Mouse (Mus musculus) embryonic facial prominence, embryonic 14.5 days (tissue): ENCODE results near the gene Zbtb22. TPM values are rescaled to one million over a fixed set of nuclear protein-coding genes. Genes with fewer than 3 reads are reported as not detected.

Source experiments
- ATAC-seq: fragments of 200-750 bp; cut with Nextera tagmentation; 2 replicates; pipeline ENCODE4 v1.8.0; 2017; ENCODE audit warnings: low read depth, moderate number of reproducible peaks, moderate TSS enrichment
- DNase-seq: peaks from one replicate; pipeline ENCODE4 v3.0.0-alpha.2; 2015; ENCODE audit warnings: low spot score
- H3K27ac ChIP-seq: fragments of 300-500 bp; sonication (generic); replicated peaks from 2 replicates; pipeline ENCODE4 v1.5.1; 2014; ENCODE audit warnings: low read depth, mild to moderate bottlenecking, low read length, moderate library complexity
- H3K27me3 ChIP-seq: fragments of 300-500 bp; sonication (generic); replicated peaks from 2 replicates; pipeline ENCODE4 v1.6.1; 2014; ENCODE audit warnings: low read length; ENCODE audit not compliant: control insufficient read depth, insufficient read depth
- H3K36me3 ChIP-seq: fragments of 300-500 bp; sonication (generic); 2 replicates; pipeline ENCODE4 v1.6.1; 2014; ENCODE audit warnings: low read length, mixed read lengths; ENCODE audit not compliant: control insufficient read depth, insufficient read depth
- H3K4me1 ChIP-seq: fragments of 300-500 bp; sonication (generic); 2 replicates; pipeline ENCODE4 v1.6.1; 2014; ENCODE audit warnings: antibody characterized with exemption, low read length; ENCODE audit not compliant: control insufficient read depth, insufficient read depth
- H3K4me2 ChIP-seq: fragments of 300-500 bp; sonication (generic); 2 replicates; pipeline ENCODE4 v1.6.1; 2014; ENCODE audit warnings: low read depth, mild to moderate bottlenecking, low read length, moderate library complexity, mixed read lengths
- H3K4me3 ChIP-seq: fragments of 300-500 bp; sonication (generic); 2 replicates; pipeline ENCODE4 v1.5.1; 2014; ENCODE audit warnings: low read depth, mild to moderate bottlenecking, low read length
- H3K9ac ChIP-seq: fragments of 300-500 bp; sonication (generic); 2 replicates; pipeline ENCODE4 v1.6.1; 2014; ENCODE audit warnings: low read depth, mild to moderate bottlenecking, low read length, moderate library complexity, mixed read lengths
- H3K9me3 ChIP-seq: fragments of 300-500 bp; sonication (generic); 2 replicates; pipeline ENCODE4 v1.6.1; 2016; ENCODE audit warnings: low read length; ENCODE audit not compliant: control insufficient read depth
- WGBS: fragments of 180-500 bp; shearing (Covaris S2); extraction: QIAGEN DNeasy Blood & Tissue Kit; methylation state at CpG from one replicate; pipeline ENCODE4 v1.1.7; 2014; 5-methylcytosine and 5-hydroxymethylcytosine counted together
- polyA plus RNA-seq: library from polyadenylated mRNA; unstranded; fragments of >200 nt; fragmentation: Nextera tagmentation; extraction: Ambion mirVana; gene quantifications from 2 replicates; pipeline ENCODE4 v1.2.1, GENCODE M21; 2014

The Zbtb22 gene
- polyA plus RNA-seq, 1 experiment from 2014 or later = 8.9 TPM

GRCm38 (mm10) chr17:33941381-33941780 is 25.7 kb downstream of the Zbtb22 start:
- Histone ChIP-seq H3K9ac (peak overlapping the region; percentile 79), H3K36me3 (peaks cover 58% of the 10 kb centered on the region), H3K4me1 (peaks cover 12% of the 10 kb centered on the region), H3K27ac (no peak overlapping the region), H3K4me2 (peak overlapping the region; percentile 89), H3K27me3 (no peaks in the 10 kb centered on the region), H3K9me3 (no peaks in the 10 kb centered on the region), H3K4me3 (peak overlapping the region; percentile 87)
- DNase-seq (no peak), ATAC-seq (no peak)
- WGBS = 55% methylated on average over 19 of the region's 19 CpGs

GRCm38 (mm10) chr17:33943454-33943853 is 27.8 kb downstream of the Zbtb22 start:
- Histone ChIP-seq H3K4me1 (peaks cover 12% of the 10 kb centered on the region), H3K9me3 (no peaks in the 10 kb centered on the region), H3K4me3 (no peak overlapping the region), H3K27ac (no peak overlapping the region), H3K9ac (no peak overlapping the region), H3K4me2 (no peak overlapping the region), H3K36me3 (peaks cover 52% of the 10 kb centered on the region), H3K27me3 (no peaks in the 10 kb centered on the region)
- DNase-seq = no peak
- no peak for ATAC-seq
- WGBS = 94% methylated on average over 15 of the region's 15 CpGs

GRCm38 (mm10) chr17:33947430-33948089 is 31.9 kb downstream of the Zbtb22 start:
- Histone ChIP-seq H3K27ac (no peak overlapping the region), H3K27me3 (no peaks in the 10 kb centered on the region), H3K4me2 (no peak overlapping the region), H3K4me3 (no peak overlapping the region), H3K9me3 (no peaks in the 10 kb centered on the region), H3K36me3 (peaks cover 66% of the 10 kb centered on the region), H3K9ac (no peak overlapping the region), H3K4me1 (peaks cover 7% of the 10 kb centered on the region; the same call in 1 of the 2 replicates)
- no peak for DNase-seq
- ATAC-seq = no peak
- WGBS = 92% methylated on average over 10 of the region's 10 CpGs

GRCm38 (mm10) chr17:33948090-33948904 is 32.6 kb downstream of the Zbtb22 start:
- H3K4me1 ChIP-seq = peaks cover 14% of the 10 kb centered on the region
- H3K9ac ChIP-seq = no peak overlapping the region
- H3K27me3 ChIP-seq = no peaks in the 10 kb centered on the region
- H3K9me3 ChIP-seq = no peaks in the 10 kb centered on the region
- no peak overlapping the region for H3K27ac ChIP-seq
- H3K4me3 ChIP-seq = no peak overlapping the region
- peaks cover 67% of the 10 kb centered on the region for H3K36me3 ChIP-seq
- 82% methylated on average over 22 of the region's 22 CpGs for WGBS
- H3K4me2 ChIP-seq = no peak overlapping the region
- ATAC-seq (no peak), DNase-seq (no peak)

- 90% methylated on average over 19 of the region's 19 CpGs for WGBS
Measured at GRCm38 (mm10) chr17:33948905-33949537, 33.3 kb downstream of the Zbtb22 start.

GRCm38 (mm10) chr17:33950131-33950625 is 34.5 kb downstream of the Zbtb22 start:
- no peaks in the 10 kb centered on the region for H3K27me3 ChIP-seq
- peak overlapping the region; percentile 80 for H3K4me2 ChIP-seq
- H3K36me3 ChIP-seq = peaks cover 61% of the 10 kb centered on the region
- H3K9ac ChIP-seq = peak overlapping the region; percentile 70
- no peaks in the 10 kb centered on the region for H3K9me3 ChIP-seq
- 70% methylated on average over 10 of the region's 10 CpGs for WGBS
- H3K4me3 ChIP-seq = peak overlapping the region; percentile 46
- peak overlapping the region; percentile 88 for H3K27ac ChIP-seq
- DNase-seq (no peak), ATAC-seq (no peak)
- peaks cover 26% of the 10 kb centered on the region for H3K4me1 ChIP-seq

More at GRCm38 (mm10) chr17:33948905-33949537, 33.3 kb downstream of the Zbtb22 start:
- ATAC-seq = no peak
- H3K4me2 ChIP-seq = no peak overlapping the region
- no peaks in the 10 kb centered on the region for H3K9me3 ChIP-seq
- H3K4me1 ChIP-seq = peaks cover 20% of the 10 kb centered on the region
- H3K27me3 ChIP-seq = no peaks in the 10 kb centered on the region
- H3K9ac ChIP-seq = no peak overlapping the region
- no peak overlapping the region for H3K4me3 ChIP-seq
- DNase-seq = no peak
- peaks cover 67% of the 10 kb centered on the region for H3K36me3 ChIP-seq
- H3K27ac ChIP-seq = no peak overlapping the region

GRCm38 (mm10) chr17:33951021-33951946 is 35.6 kb downstream of the Zbtb22 start, which contains the start of gene B3galt4:
Gene B3galt4 (minus strand): TSS chr17:33951488.
- Histone ChIP-seq H3K9me3 (no peaks in the 10 kb centered on the region), H3K27me3 (no peaks in the 10 kb centered on the region), H3K9ac (peak within 1 kb of the TSS; percentile 70), H3K4me1 (peaks cover 26% of the 10 kb centered on the region), H3K27ac (peak within 1 kb of the TSS; percentile 88), H3K4me2 (peak within 1 kb of the TSS; percentile 80), H3K4me3 (peak within 1 kb of the TSS; percentile 46), H3K36me3 (peaks cover 56% of the 10 kb centered on the region)
- WGBS = 2% methylated on average over 29 of the region's 45 CpGs
- DNase-seq = peak; percentile 95
- ATAC-seq = peak; percentile 81
